Comparison of ENCODE assay signal across 18 mouse cellular contexts in genomic region chr4:58437271-58437670, GRCm38 (mm10).
DNase-seq lines count a peak whose midpoint lies in the region; ATAC-seq and TF ChIP-seq lines count a peak whose summit lies in the region.
"Had no signal": no experiment of that assay in that cellular context is flagged by ENCODE, and none has a peak within 500 bp of the region (broad histone marks: within the 10 kb centered on the region; RNA-seq: fewer than 3 reads in every experiment).

No protein-coding gene starts in this region.

- H3K4me3 ChIP-seq in heart, postnatal 0 days (ENCODE audit: low read depth, low read length): no peak overlapping the region
- H3K4me3 ChIP-seq: heart, embryonic 15.5 days; hindbrain, embryonic 12.5 days; limb, embryonic 10.5 days; midbrain, embryonic 13.5 days; myocyte had no signal

- H3K4me2 ChIP-seq in heart, postnatal 0 days (ENCODE audit: low read depth, low read length): no peak overlapping the region
- H3K4me2 ChIP-seq: heart, embryonic 15.5 days; hindbrain, embryonic 12.5 days; midbrain, embryonic 13.5 days had no signal

- DNase-seq in heart, postnatal 0 days (ENCODE audit: low spot score): no peak
- DNase-seq in heart, postnatal 10 days: no peak
- DNase-seq in thymus, postnatal 4 days: peak; percentile 19
- DNase-seq in thymus, adult 18-20 months: no peak
- DNase-seq in adrenal gland, postnatal 14 days: peak; percentile 23
- DNase-seq in gastrocnemius, postnatal 4 days (ENCODE audit: low spot score in 2 of 2): no peak
- no peak for DNase-seq in gastrocnemius, postnatal 25 days
- DNase-seq: cerebellum, adult 18-20 months; kidney, adult 18-20 months; kidney, postnatal 4 days; lung, adult 18-20 months had no signal

- intact Hi-C loops in heart, postnatal 10 days (cut with DNase I): no loop called here

- no peak for TF ChIP-seq EP300 in heart, postnatal 0 days (IDR thresholded peaks at IDR 0.05; ENCODE audit: low read depth)

- H3K36me3 ChIP-seq in heart, postnatal 0 days (replicated peaks; ENCODE audit: control insufficient read depth, insufficient read depth, low read length): no peaks in the 10 kb centered on the region
- H3K36me3 ChIP-seq: heart, embryonic 15.5 days; hindbrain, embryonic 12.5 days; midbrain, embryonic 13.5 days had no signal

- WGBS in heart, postnatal 0 days: 80% methylated on average over 15 of the region's 15 CpGs

- TF ChIP-seq CTCF in heart, postnatal 0 days (IDR thresholded peaks at IDR 0.05; ENCODE audit: low read depth): 0 out of 2 replicates have a peak, but pooled peaks have one; percentile 8

- no peaks in the 10 kb centered on the region for H3K4me1 ChIP-seq in heart, postnatal 0 days (ENCODE audit: control insufficient read depth, insufficient read depth)
- H3K4me1 ChIP-seq: heart, embryonic 15.5 days; hindbrain, embryonic 12.5 days had no signal

- no peak for ATAC-seq in heart, postnatal 0 days (ENCODE audit: insufficient read depth, low read depth)
- ATAC-seq: CD4-positive, CD25-positive, alpha-beta regulatory T cell, adult 4 months; midbrain, embryonic 13.5 days had no signal

- H3K9ac ChIP-seq in heart, postnatal 0 days (replicated peaks; ENCODE audit: low read depth, low read length): no peak overlapping the region
- H3K9ac ChIP-seq: heart, embryonic 15.5 days; hindbrain, embryonic 12.5 days; midbrain, embryonic 13.5 days had no signal

- no peaks in the 10 kb centered on the region for H3K9me3 ChIP-seq in heart, postnatal 0 days (replicated peaks; ENCODE audit: control insufficient read depth, low read length)
- H3K9me3 ChIP-seq: heart, embryonic 15.5 days; hindbrain, embryonic 12.5 days; limb, embryonic 10.5 days; midbrain, embryonic 13.5 days had no signal

- H3K27ac ChIP-seq in heart, postnatal 0 days (ENCODE audit: low read depth): no peak overlapping the region
- H3K27ac ChIP-seq: heart, embryonic 15.5 days; hindbrain, embryonic 12.5 days; limb, embryonic 10.5 days; macrophage; midbrain, embryonic 13.5 days had no signal

- no peaks in the 10 kb centered on the region for H3K27me3 ChIP-seq in heart, postnatal 0 days (ENCODE audit: control insufficient read depth, insufficient read depth, low read length)
- H3K27me3 ChIP-seq: heart, embryonic 15.5 days; hindbrain, embryonic 12.5 days; midbrain, embryonic 13.5 days had no signal

Comparison
In these comparisons a context has a peak if more than half of its experiments do, and no peak if none do; other contexts are left out.
1. DNase-seq: peak in thymus, postnatal 4 days (single experiment) and adrenal gland, postnatal 14 days (single experiment); none in heart, postnatal 0 days (single experiment), heart, postnatal 10 days (0 of 2), thymus, adult 18-20 months (0 of 2), gastrocnemius, postnatal 4 days (0 of 2) and gastrocnemius, postnatal 25 days (single experiment).